Mouse (Mus musculus) lung, embryonic 14.5 days (tissue): ENCODE measurements around the gene Gm49361. TPM values are rescaled to one million over a fixed set of nuclear protein-coding genes. Genes with fewer than 3 reads are reported as not detected.

Experiments
- ATAC-seq: fragments of 200-750 bp; cut with Nextera tagmentation; 2 replicates; pipeline ENCODE4 v1.8.0; 2017; ENCODE audit warnings: mild to moderate bottlenecking, moderate TSS enrichment, moderate library complexity; ENCODE audit not compliant: insufficient read depth
- DNase-seq: peaks from one replicate; pipeline ENCODE4 v3.0.0-alpha.2; 2015
- H3K27ac ChIP-seq: fragments of 300-500 bp; sonication (generic); 2 replicates; pipeline ENCODE4 v1.5.1; 2014; ENCODE audit warnings: low read depth, mild to moderate bottlenecking, moderate library complexity
- H3K27me3 ChIP-seq: fragments of 300-500 bp; sonication (generic); 2 replicates; pipeline ENCODE4 v1.6.1; 2014; ENCODE audit warnings: low read length, control low read depth; ENCODE audit not compliant: insufficient read depth
- H3K36me3 ChIP-seq: fragments of 300-500 bp; sonication (generic); 2 replicates; pipeline ENCODE4 v1.6.1; 2014; ENCODE audit warnings: control low read depth; ENCODE audit not compliant: insufficient read depth
- H3K4me1 ChIP-seq: fragments of 300-500 bp; sonication (generic); 2 replicates; pipeline ENCODE4 v1.6.1; 2014; ENCODE audit warnings: antibody characterized with exemption, control low read depth; ENCODE audit not compliant: insufficient read depth
- H3K4me2 ChIP-seq: fragments of 300-500 bp; sonication (generic); 2 replicates; pipeline ENCODE4 v1.6.1; 2014; ENCODE audit warnings: mild to moderate bottlenecking
- H3K4me3 ChIP-seq: fragments of 300-500 bp; sonication (generic); 2 replicates; pipeline ENCODE4 v1.5.1; 2014; ENCODE audit warnings: low read depth, low read length
- H3K9ac ChIP-seq: fragments of 300-500 bp; sonication (generic); 2 replicates; pipeline ENCODE4 v1.6.1; 2014
- H3K9me3 ChIP-seq: fragments of 300-500 bp; sonication (generic); 2 replicates; pipeline ENCODE4 v1.6.1; 2016; ENCODE audit warnings: low read depth, low read length, control low read depth
- CTCF ChIP-seq: IDR thresholded peaks from 2 replicates; pipeline ENCODE4 v1.5.1; 2016; ENCODE audit warnings: antibody characterized with exemption, low read depth
- WGBS: fragments of 180-500 bp; shearing (Covaris S2); extraction: QIAGEN DNeasy Blood & Tissue Kit; methylation state at CpG from one replicate; pipeline ENCODE4 v1.1.7; 2014; 5-methylcytosine and 5-hydroxymethylcytosine counted together
- polyA plus RNA-seq: library from polyadenylated mRNA; unstranded; fragments of >200 nt; fragmentation: Nextera tagmentation; extraction: Ambion mirVana; gene quantifications from 2 replicates; pipeline ENCODE4 v1.2.1, GENCODE M21; 2014

Gene Gm49361
- polyA plus RNA-seq, 1 experiment from 2014 or later, result not detected

GRCm38 (mm10) chr14:57609816-57610329 is 136.0 kb downstream of the Gm49361 start:
- ATAC-seq, result no peak

GRCm38 (mm10) chr14:57607500-57607899 is 138.4 kb downstream of the Gm49361 start:
- no peaks in the 10 kb centered on the region for H3K9me3 ChIP-seq
- ATAC-seq (peak; percentile 98), DNase-seq (peak; percentile 98)
- WGBS, result 0% methylated on average over 1 of the region's 1 CpGs
- H3K36me3 ChIP-seq, result peaks cover 20% of the 10 kb centered on the region
- peaks cover 11% of the 10 kb centered on the region for H3K4me1 ChIP-seq
- H3K27me3 ChIP-seq, result no peaks in the 10 kb centered on the region
- no peak overlapping the region for H3K4me3 ChIP-seq
- no peak overlapping the region for H3K9ac ChIP-seq
- TF ChIP-seq CTCF, result no peak
- H3K4me2 ChIP-seq, result peak overlapping the region; percentile 35; the same call in 1 of the 2 replicates
- H3K27ac ChIP-seq, result peak overlapping the region; percentile 26

More at GRCm38 (mm10) chr14:57609816-57610329, 136.0 kb downstream of the Gm49361 start:
- DNase-seq, result peak; percentile 35
- WGBS, result 49% methylated on average over 4 of the region's 4 CpGs
- no peak overlapping the region for H3K4me3 ChIP-seq
- no peak overlapping the region for H3K9ac ChIP-seq
- TF ChIP-seq CTCF, result no peak
- H3K9me3 ChIP-seq, result no peaks in the 10 kb centered on the region
- H3K36me3 ChIP-seq, result peaks cover 11% of the 10 kb centered on the region; the same call in 1 of the 2 replicates
- H3K4me2 ChIP-seq, result no peak overlapping the region
- peaks cover 11% of the 10 kb centered on the region for H3K4me1 ChIP-seq
- no peaks in the 10 kb centered on the region for H3K27me3 ChIP-seq
- H3K27ac ChIP-seq, result peak overlapping the region; percentile 73; the same call in 1 of the 2 replicates

- Histone ChIP-seq H3K4me2 (no peak overlapping the region), H3K27me3 (no peaks in the 10 kb centered on the region), H3K9me3 (no peaks in the 10 kb centered on the region), H3K4me3 (no peak overlapping the region), H3K27ac (peak overlapping the region; percentile 72), H3K36me3 (peaks cover 25% of the 10 kb centered on the region), H3K4me1 (peaks cover 11% of the 10 kb centered on the region), H3K9ac (no peak overlapping the region)
- DNase-seq, result peak; percentile 82
- WGBS, result 30% methylated on average over 8 of the region's 8 CpGs
- peak; percentile 73 for ATAC-seq
- TF ChIP-seq CTCF, result no peak
These were observed 139.1 kb downstream of the Gm49361 start for GRCm38 (mm10) chr14:57606663-57607365.

GRCm38 (mm10) chr14:57593279-57593678 is 152.6 kb downstream of the Gm49361 start:
- peaks cover 74% of the 10 kb centered on the region for H3K36me3 ChIP-seq
- no peak overlapping the region for H3K9ac ChIP-seq
- no peaks in the 10 kb centered on the region for H3K9me3 ChIP-seq
- H3K27me3 ChIP-seq, result no peaks in the 10 kb centered on the region
- 92% methylated on average over 5 of the region's 5 CpGs for WGBS
- DNase-seq (no peak), ATAC-seq (no peak)
- no peak for TF ChIP-seq CTCF
- no peak overlapping the region for H3K27ac ChIP-seq
- H3K4me2 ChIP-seq, result no peak overlapping the region
- H3K4me3 ChIP-seq, result no peak overlapping the region
- no peaks in the 10 kb centered on the region for H3K4me1 ChIP-seq

Other genes with a start within 250 kb of the Gm49361 start
- 3.4 TPM in 2 replicates for gene Il17d, start 221.3 kb downstream of the Gm49361 start, polyA plus RNA-seq
- 112 and 122 TPM in 2 replicates for gene Eef1akmt1, start 174.5 kb downstream of the Gm49361 start, polyA plus RNA-seq
- gene Xpo4, start 80.7 kb downstream of the Gm49361 start, polyA plus RNA-seq, result 33.7 and 37.1 TPM in 2 replicates
- gene Lats2, start 12.3 kb upstream of the Gm49361 start, polyA plus RNA-seq, result 25.1 and 28.9 TPM in 2 replicates
- gene Sap18, start 52.1 kb upstream of the Gm49361 start, polyA plus RNA-seq, result 20.1 and 28.3 TPM in 2 replicates
- gene Ska3, start 80.1 kb upstream of the Gm49361 start, polyA plus RNA-seq, result 50.1 and 51.8 TPM in 2 replicates
- 145 and 158 TPM in 2 replicates for gene Mrpl57, start 80.1 kb upstream of the Gm49361 start, polyA plus RNA-seq
- 62.8 and 66.2 TPM in 2 replicates for gene Zdhhc20, start 144.2 kb upstream of the Gm49361 start, polyA plus RNA-seq